Mouse (Mus musculus) gastrocnemius, postnatal 36 days (tissue): ENCODE results near the gene Vezt. TPM values are rescaled to one million over a fixed set of nuclear protein-coding genes. Genes with fewer than 3 reads are reported as not detected.

ENCODE experiments used
- DNase-seq, 2 experiments: peaks; one replicate each; pipeline ENCODE4 v3.0.0; 2022
- intact Hi-C: fragments of 180-260 bp; cut with DNase I; formaldehyde crosslinking; loops from one replicate; pipeline ENCODE4 v1.15.1; 2025
- total RNA-seq, 2 experiments: library from RNA; stranded (reverse); gene quantifications; 2 replicates each; pipeline ENCODE4 v1.2.3; 2021

Gene Vezt
- total RNA-seq, 2 experiments from 2014 or later = 32.5 to 40.1 TPM

DNA sequence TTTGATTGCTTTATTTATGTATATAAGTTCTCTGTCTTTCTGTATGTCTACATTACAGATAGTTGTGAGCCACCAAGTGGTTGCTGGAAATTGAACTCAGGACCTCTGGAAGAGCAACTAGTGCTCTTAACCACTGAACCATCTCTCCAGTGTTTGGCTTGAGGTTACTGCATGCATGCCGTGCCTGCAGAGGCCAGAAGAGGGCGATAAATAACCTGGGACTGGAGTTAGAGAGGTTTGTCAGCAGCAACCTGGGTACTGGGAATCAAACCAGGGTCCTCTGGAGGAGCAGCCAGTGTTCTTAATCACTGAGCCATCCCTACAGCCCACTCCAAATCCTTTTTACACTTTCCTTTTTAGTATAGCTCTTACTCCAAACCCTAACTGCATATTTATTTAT is 118.8 kb downstream of the Vezt start:
- intact Hi-C loops = no loop called here
- no peak for DNase-seq

DNA sequence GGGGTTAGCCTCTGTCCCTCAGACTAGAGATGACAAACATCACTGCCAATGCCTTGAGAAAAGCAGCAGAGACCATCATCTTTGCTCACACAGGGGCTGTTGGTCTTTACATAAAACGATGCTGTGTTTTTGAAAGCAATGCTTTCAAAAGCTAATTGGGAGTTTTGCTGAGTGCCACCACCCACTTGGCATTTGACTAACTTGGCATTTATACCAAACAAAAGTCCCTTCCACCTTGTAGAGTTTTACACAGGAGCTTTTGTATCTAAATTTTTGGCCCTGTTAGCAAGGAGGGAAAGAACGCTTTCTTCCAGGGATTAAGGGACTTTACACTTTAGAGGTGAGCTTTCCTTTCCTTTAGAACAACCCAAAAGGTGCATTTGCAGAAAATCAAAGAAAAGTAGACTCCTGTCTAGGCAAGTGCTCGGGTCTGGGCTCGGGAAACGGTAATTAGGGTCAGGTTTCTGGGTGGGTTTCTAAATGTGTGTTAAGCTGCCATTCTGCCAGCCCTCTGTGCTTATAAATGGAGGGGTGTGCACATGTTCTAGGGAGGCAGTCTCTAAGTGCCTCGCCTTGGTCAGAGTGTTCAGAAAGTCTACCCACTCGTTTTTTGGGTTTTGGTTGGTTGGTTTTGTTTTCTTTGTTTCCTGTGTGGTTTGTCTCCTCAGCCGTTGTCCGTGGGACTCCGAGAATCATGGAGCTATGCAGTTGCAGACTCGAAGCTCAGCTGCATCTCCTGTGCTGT is 119.9 kb downstream of the Vezt start:
- intact Hi-C loops = no loop called here
- DNase-seq = no peak

DNA sequence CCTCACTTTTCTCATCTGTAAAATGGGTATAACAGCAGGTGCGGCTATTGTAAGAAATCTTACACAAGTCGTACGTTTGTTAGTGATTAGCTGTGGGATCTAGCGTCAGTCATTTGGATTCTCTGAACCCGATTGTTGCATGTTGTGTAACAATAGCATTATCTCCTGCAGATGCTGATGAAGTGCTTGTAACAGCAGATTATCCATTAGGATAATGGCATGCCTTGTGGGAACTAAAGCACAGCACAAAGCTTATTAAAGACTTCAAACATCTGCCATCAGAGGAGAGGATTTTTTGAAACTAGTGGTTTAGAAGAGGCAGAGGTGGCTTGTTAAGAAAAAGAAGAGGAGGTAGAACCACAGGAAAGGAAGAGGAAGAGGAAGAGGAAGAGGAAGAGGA is 122.1 kb downstream of the Vezt start:
- no peak for DNase-seq
- intact Hi-C loops = no loop called here

DNA sequence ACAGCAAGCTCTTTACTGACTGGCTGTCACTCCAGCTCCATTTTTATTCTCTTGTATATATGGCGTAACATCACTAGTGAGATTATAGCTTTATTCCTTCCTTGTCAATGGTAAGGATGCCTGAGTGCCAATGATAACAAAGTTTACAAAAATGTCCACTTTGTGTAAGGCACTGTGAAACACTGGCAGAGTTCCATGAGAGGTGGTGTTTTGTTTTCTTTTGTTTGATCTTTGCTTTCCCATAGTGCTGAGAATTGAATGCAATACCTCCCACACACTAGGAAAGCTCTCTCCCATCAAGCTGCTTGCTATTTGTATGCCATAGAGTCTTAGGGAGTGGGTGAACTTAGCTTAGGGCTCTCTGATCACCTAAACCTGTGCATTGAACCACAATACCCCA is 122.7 kb downstream of the Vezt start:
- DNase-seq = no peak
- intact Hi-C loops = no loop called here

DNA sequence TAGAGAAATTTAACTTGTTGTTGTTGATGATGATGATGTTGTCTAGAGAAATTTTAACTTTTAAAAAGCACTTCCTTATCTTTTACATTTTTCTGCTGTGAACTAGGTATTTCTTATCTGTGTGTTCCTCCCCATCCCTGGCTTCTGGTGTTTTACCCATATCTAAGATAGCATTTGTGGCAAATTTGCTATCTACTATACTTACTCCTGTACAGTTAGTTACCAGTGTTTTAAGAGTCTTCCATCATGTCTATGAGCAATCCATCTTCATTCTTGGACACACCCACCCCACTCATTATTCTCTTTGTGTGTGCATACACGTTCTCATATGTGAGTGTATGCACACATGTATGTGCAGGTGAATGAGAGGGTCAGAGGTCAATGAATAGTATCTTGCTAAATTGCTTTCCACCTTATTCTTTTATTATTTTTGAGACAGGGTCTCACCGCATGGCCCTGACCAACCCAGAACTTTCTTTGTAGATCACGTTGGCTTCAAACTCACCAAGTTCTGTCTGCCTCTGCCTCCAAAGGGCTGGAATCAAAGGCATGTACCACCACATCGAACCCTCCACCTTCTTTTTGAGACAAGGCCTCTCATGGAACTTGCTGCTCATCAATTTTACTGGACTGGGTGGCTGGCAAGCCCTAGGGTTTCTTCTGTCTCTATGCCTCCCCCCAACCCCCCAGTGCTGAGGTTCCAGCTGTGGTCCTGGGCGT is 123.3 kb downstream of the Vezt start:
- intact Hi-C loops = no loop called here
- no peak for DNase-seq

DNA sequence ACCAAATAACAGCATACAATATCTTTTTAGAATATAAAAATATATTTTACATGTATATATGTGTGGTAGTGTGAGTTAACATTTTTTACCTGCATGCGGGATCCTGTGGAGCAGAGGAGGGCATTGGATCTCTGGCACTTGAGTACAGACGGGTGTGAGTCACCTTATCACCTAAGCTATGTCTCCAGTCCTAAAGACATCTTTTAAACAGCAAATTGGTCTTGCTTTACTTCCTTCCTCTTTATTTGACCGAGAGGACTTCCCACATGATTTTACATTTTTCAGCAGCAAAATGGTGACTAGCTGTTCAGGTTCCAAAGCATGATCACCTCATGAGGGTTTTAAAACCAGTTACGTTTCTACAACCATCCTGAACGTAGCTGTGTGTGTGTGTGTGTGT is 124.3 kb downstream of the Vezt start:
- DNase-seq = no peak
- intact Hi-C loops = no loop called here

DNA sequence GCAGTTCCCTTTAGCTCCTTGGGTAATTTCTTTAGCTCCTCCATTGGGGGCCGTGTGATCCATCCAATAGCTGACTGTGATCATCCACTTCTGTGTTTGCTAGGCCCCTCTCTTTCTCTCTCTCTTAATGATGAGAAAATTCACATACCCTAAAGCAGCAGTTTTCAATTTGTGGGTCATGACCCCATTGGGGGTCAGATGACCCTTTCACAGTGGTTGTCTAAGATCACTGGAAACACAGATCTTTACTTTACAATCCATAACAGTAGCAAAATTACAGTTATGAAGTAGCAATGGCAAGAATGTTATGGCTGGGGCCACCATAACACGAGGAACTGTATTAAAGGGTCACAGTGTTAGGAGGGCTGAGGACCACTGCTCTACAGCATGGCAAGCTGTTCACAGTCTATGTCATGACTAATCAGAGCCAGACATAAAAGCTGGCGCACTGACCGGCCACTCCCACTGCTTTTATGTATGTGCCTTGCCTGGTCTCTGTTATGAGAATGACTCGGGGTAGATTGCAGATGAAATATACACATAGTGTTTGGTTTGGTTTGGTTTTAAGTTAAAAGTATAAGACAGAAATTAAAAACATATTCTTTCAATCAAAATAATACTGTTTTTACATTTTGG is 125.7 kb downstream of the Vezt start:
- no peak for DNase-seq
- intact Hi-C loops = no loop called here

DNA sequence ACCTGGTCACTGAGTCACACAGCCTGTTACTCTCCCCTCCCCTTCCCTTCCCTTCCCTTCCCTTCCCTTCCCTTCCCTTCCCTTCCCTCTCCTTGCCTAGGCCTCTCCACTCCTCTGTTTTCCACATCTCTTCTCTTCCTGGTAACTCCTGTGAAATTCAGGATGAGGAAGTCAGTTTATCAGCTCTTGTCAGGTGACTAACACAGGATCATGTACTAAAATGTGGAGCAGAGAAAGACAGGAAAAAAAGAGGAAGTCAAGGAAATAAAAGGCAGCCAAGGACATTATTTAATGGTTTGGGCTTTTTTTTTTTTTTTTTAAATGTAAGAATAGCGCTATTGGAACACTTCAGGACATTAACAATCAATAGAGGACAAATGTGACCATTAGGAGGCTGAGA is 126.6 kb downstream of the Vezt start:
- intact Hi-C loops = no loop called here
- DNase-seq = no peak

DNA sequence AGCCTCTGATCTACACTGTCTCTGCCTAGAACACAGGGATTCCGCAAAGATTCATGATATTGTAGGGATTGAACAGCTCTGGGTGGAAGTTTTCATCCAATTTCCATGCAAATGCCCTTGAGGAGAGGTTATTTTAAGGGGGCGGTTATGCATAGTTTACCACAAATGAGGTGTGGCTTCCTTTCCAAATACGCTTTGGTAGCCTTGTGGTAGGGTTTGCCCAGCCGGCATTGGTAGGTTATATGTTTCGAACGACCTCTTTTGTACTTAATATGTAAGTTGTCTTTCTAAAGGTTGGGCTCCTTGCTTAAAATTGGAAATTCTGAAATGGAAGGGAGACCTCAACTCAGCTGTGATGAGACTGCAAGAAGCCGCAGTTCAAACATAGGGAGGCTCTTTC is 127.1 kb downstream of the Vezt start:
- intact Hi-C loops = no loop called here
- no peak for DNase-seq

DNA sequence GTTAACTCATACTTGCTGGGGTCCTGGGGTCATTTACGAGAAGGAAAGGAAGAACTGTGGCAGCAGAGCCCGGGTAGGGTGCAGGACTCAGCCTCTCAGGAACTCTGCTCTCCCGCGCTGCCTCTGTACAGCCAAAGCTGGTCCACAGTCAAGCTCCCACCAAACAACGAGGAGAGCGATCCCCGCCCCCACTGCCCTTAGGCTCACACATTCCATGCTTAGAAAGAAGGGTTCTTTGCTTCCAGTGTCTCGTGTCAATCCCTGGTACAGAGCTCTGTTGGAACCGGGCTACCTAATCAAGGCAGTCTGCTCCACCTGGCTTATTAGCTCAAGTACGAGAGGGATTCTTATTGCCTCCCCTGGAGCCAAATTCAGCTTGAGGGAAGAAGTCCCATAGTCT is 128.2 kb downstream of the Vezt start:
- intact Hi-C loops = no loop called here
- no peak for DNase-seq

DNA sequence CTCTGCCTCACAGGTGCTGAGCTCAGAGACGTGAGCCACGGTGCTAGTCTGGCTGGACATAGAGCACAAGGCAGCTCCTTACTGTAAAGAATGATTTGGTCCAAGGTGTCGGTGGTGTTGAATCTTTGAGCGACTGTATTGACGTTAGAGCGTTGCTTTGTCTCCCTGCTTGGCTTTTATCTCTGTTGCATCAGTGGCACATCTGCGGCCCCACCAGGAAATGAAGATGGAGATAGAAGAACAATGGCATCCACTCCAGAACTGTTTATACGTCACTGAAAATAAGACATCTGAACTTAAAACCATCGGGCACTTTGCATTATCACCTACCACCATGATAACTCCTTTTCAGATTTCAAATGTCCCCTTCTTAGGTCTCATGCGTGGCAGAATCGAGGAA is 135.7 kb downstream of the Vezt start:
- no peak for DNase-seq
- intact Hi-C loops = no loop called here

DNA sequence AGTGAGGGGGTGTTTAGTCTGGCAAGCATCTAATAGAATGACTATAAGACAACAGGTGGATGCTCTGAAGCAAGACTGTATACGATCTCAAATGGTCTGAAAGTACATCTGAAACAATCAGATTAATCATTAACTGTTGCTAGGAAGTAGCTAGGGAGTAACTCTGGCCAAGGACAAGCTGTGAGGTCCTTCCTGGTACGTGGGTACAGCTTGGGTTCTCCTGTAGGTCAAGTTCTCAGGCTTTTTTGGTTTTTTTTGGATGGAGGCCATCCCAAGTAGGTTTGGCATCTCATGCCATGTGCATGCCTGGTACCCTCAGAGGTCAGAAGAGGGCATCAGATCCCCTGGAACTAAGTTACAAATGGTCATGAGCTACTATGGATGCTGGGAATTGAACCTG is 136.3 kb downstream of the Vezt start:
- intact Hi-C loops = no loop called here
- no peak for DNase-seq

DNA sequence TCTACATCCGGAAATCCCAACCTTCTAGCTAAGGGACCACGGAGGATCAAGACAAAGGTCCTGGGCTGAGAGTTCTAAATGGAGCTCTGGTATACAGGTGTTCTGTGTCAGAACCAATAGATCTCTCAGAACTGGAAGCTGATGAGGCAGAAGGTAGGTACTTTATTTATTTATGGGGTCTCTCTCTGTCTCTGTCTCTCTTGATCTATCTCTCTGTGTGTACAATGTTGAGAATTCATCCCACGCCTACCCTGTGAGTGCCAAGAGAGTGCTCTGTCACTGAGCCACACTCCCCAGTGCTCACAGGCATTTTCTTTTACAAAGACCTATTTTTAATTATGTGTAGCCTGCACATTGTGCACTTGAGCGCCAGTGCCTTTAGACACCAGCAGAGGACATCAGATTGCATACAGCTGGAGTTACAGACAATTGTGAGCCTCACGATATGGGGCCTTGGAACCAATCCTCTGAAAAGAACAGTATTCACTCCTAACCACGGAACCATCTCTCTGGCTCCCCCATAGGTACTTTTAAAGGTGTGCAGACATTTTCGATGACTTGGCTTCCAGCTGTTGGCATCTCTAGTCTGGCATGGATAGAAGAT is 138.5 kb downstream of the Vezt start, which contains the start of gene Metap2:
TSS of gene Metap2 (minus strand) at position 51 of the 604 bp plus-strand sequence.
- no peak for DNase-seq
- intact Hi-C loops = no loop called here

DNA sequence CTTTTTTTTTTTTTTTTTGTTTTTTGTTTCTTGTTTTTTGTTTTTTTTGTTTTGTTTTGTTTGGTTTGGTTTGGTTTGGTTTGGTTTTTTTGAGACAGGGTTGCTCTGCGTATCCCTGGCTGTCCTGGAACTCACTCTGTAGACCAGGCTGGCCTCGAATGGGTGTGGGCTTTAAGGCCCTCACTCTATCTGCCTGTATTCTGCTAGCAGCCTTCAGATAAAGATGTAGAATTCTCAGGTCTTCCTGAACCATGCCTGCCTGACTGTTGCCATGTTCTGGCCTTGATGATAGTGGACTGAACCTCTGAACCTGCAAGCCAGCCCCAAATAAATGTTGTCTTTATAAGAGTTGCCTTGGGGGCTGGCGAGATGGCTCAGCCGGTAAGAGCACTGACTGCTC is 143.1 kb downstream of the Vezt start:
- no peak for DNase-seq
- intact Hi-C loops = no loop called here

DNA sequence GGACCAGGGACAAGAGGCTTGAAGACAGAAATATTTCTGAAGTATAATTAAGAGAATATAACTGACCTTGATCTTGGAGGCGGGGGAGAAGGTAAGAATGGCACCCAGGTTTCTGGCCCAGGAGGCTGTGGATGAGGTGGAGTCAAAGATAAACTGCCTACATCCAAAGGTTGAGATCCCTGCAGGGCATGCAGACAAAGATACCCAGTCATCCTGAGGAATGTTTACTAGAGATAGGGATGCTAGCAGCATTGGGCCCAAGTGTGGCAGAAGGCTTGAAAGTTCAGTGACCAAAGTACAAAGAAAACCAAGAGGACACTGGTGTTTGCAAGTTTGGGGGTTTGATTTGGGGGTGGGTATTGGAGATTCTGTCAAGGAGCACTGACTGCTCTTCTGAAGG is 144.6 kb downstream of the Vezt start:
- intact Hi-C loops = no loop called here
- no peak for DNase-seq

DNA sequence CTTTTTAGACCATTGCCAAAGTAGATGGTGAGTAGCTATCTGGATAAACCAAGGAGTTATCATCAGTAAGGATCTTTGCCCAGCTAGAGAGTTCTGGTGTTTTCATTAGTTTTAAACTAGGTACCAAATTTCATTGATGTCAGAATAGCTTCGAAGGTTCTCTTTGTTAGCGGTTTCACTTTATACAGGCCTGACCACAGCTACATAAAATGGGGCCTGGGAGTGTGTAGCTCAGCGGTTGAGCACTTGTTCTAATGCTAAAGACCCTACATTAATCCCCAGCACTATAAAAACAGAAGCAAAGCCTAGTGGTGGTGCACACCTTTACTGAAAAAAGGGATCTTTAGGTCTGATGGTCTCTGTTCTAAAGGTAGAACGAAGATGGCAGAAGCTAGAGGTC is 145.1 kb downstream of the Vezt start:
- intact Hi-C loops = no loop called here
- DNase-seq = no peak

DNA sequence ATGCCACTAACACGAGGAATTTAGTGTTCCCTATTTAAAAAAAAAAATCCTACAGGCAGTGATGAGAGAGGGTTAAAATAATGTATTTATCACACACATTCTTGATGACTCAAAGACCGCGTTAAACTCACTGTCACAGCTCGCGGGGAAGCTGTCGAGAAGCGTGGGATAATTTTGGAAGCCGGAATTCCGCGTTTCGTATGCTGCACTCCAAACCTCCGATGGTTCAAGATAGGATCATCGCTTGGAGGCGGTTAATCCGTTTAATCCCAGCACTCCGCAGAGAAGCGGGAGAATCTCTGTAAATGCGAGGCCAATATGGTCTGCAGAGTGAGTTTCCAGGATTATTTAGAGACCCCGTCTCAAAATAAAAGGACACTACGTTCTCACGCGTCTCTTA is 145.6 kb downstream of the Vezt start:
- DNase-seq = peak in 1 of 2 experiments; percentile 20
- intact Hi-C loops = no loop called here

DNA sequence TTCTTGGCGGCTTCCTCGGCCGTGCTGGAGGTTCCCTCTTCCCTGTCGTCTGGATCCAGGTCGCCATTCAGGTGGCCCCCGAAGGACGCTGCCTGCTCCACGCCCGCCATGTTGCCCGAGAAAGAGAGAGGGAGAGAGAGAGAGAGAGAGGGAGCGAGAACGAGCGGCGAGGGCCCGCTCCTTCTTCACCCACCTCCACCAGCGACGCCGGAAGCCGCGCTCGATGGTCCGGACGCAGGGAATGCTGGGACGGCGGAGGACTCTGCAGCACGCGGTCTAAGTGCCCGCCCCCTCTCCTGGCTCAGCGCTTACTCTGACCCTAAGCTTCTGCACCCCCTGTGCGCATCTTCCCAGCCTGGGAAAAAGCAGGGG is 146.1 kb downstream of the Vezt start:
- DNase-seq = peak; percentile 71 to 77
- intact Hi-C loops = no loop called here
